Mouse (Mus musculus) splenic B cell, adult 2 months (primary cell): ENCODE results near the gene Ifitm7.
A peak's percentile ranks its signal among the peaks of the same experiment; 100 is the strongest.

ENCODE experiments used
- DNase-seq: peaks from one replicate; pipeline ENCODE4 v3.0.0-alpha.2; 2011; ENCODE audit warnings: low read depth, low spot score
- H3K27me3 ChIP-seq: 2 replicates; pipeline ENCODE4 v1.6.1; 2012; ENCODE audit warnings: mild to moderate bottlenecking, low read length, moderate library complexity, mixed read lengths; ENCODE audit not compliant: control insufficient read depth, poor library complexity, insufficient read depth, severe bottlenecking
- H3K36me3 ChIP-seq: 2 replicates; pipeline ENCODE4 v1.6.1; 2012; ENCODE audit warnings: mild to moderate bottlenecking, low read length, moderate library complexity, mixed read lengths; ENCODE audit not compliant: control insufficient read depth, poor library complexity, insufficient read depth, severe bottlenecking

Gene Ifitm7

DNA sequence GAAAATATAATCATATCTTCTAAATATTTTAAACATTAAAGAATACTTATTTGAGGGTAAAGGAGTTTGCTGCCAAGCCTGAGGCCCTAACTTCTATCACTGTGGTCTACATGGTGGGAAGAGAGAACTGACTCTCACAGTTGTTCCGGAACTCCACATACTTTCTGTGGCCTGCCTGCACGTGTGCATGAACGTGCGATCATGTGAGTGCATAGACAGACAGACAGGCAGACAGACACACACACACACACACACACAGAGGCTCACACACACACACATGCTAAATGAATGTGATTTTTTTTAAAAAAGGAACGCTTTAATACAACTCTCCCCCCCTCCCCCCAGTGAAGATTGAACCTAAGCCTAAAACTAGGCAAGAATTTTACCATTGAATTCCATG, 41.9 kb downstream of the Ifitm7 start:
- no peaks in the 10 kb centered on the region for H3K27me3 ChIP-seq
- no peaks in the 10 kb centered on the region for H3K36me3 ChIP-seq
- DNase-seq, result peak; percentile 9

DNA sequence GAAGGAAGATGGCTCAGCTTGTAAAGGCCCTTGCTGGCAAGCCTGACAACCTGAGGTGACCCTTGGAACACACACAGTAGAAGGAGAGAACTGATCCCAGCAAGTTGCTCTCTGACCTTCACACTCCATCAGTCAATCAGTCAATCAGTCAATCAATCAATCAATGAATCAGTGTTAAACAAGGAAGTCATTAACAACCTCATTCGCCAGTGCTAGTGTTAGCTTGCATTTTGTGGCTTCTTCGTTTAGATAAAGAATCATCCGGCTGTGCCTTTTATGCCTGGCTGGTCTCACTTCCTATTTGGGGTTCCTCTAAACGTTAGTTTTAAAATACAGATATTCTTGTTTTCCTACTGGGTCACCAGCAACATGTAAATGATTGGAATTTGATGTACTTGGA, 42.5 kb downstream of the Ifitm7 start:
- peak; percentile 36 for DNase-seq

DNA sequence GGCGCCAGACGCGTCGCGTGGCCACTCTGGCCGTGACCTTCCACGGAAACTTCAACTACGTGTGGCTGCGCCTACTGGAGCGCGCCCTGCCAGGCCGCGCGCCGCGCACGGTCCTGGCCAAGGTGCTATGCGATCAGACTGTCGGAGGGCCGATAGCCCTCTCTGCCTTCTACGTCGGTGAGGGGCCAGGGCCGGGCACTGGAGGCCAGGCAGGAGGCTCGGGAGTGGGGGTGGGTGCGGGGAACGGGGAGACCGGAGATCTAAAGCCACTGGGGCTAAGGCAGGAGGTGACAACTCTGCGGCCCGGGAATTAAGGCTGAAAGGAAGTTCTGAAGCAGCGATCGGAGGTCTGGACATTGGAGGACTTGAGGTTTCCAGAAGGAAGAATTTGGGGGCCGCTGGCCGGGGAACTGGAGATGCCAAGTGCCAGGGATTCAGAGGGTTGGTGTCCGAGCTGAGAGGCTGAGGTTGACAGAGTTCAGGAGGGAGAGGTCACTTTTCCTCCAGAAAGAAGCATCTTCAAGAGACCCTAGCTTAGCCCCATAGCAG, 45.8 kb downstream of the Ifitm7 start:
- Histone ChIP-seq H3K36me3 (no peaks in the 10 kb centered on the region), H3K27me3 (no peaks in the 10 kb centered on the region)
- DNase-seq, result peak; percentile 6

More for the DNA sequence above, 42.5 kb downstream of the Ifitm7 start:
- no peaks in the 10 kb centered on the region for H3K36me3 ChIP-seq
- no peaks in the 10 kb centered on the region for H3K27me3 ChIP-seq

DNA sequence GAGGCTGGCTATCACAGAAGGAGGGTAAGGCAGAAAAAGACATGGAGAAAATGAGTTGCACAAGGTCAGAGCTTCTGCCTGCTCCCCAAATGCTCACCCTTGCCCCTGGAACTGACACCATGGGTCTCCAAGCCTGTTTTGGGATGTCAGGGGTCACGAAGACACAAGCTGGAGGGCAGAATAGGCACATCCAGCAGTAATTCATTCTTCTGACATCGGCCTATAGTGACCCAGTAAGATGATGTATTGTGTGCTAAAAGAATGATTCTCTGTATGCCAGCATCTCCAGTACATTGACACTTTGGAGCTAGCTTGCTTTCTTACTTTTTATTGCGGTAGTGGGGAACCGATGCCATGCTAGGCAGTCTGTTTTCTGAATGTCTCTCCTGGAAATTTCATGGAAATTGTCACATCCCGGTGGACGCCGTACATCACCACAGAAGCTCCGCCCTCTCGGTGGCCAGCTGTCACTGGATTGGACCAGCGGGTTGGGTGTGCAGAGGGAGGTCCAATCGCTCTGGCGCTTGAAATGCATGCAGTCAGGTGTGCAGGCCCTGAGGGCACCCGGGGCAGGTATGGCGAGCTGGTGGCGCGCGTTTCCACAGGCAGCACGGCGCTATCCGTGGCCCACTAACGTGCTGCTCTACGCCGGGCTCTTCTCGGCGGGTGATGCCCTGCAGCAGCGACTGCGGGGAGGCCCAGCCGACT, 46.4 kb downstream of the Ifitm7 start:
- DNase-seq, result no peak
- Histone ChIP-seq H3K27me3 (no peaks in the 10 kb centered on the region), H3K36me3 (no peaks in the 10 kb centered on the region)
